Mouse (Mus musculus) intestine, embryonic 14.5 days (tissue): Measurements from ENCODE around the gene Clip4. TPM values are rescaled to one million over a fixed set of nuclear protein-coding genes. Genes with fewer than 3 reads are reported as not detected.

ENCODE experiments used
- ATAC-seq: fragments of 200-750 bp; cut with Nextera tagmentation; replicated peaks from 2 replicates; pipeline ENCODE4 v1.8.0; 2017; ENCODE audit warnings: low read depth, moderate number of reproducible peaks, moderate TSS enrichment, moderate library complexity; ENCODE audit not compliant: low FRiP score, low TSS enrichment
- DNase-seq: peaks from one replicate; pipeline ENCODE4 v3.0.0-alpha.2; 2018; ENCODE audit warnings: low spot score
- H3K27ac ChIP-seq: fragments of 300-500 bp; sonication (generic); 2 replicates; pipeline ENCODE4 v1.5.1; 2014; ENCODE audit warnings: low read depth, mild to moderate bottlenecking, control low read depth
- H3K27me3 ChIP-seq: fragments of 300-500 bp; sonication (generic); replicated peaks from 2 replicates; pipeline ENCODE4 v1.6.1; 2014; ENCODE audit warnings: low read length, control low read depth; ENCODE audit not compliant: control insufficient read depth, insufficient read depth
- H3K36me3 ChIP-seq: fragments of 300-500 bp; sonication (generic); 2 replicates; pipeline ENCODE4 v1.6.1; 2014; ENCODE audit warnings: low read length, control low read depth; ENCODE audit not compliant: control insufficient read depth, insufficient read depth
- H3K4me1 ChIP-seq: fragments of 300-500 bp; sonication (generic); replicated peaks from 2 replicates; pipeline ENCODE4 v1.6.1; 2014; ENCODE audit warnings: low read length, control low read depth, mixed read lengths; ENCODE audit not compliant: control insufficient read depth, insufficient read depth
- H3K4me2 ChIP-seq: fragments of 300-500 bp; sonication (generic); 2 replicates; pipeline ENCODE4 v1.6.1; 2014; ENCODE audit warnings: low read length
- H3K4me3 ChIP-seq: fragments of 300-500 bp; sonication (generic); 2 replicates; pipeline ENCODE4 v1.5.1; 2014; ENCODE audit warnings: low read depth, low read length, control low read depth, mixed read lengths
- H3K9ac ChIP-seq: fragments of 300-500 bp; sonication (generic); 2 replicates; pipeline ENCODE4 v1.6.1; 2014; ENCODE audit warnings: mild to moderate bottlenecking, low read length
- H3K9me3 ChIP-seq: fragments of 300-500 bp; sonication (generic); 2 replicates; pipeline ENCODE4 v1.6.1; 2016; ENCODE audit warnings: low read length, control low read depth; ENCODE audit not compliant: control insufficient read depth
- WGBS: fragments of 180-500 bp; shearing (Covaris S2); extraction: QIAGEN DNeasy Blood & Tissue Kit; methylation state at CpG from one replicate; pipeline ENCODE4 v1.1.7; 2014; 5-methylcytosine and 5-hydroxymethylcytosine counted together
- polyA plus RNA-seq: library from polyadenylated mRNA; unstranded; fragments of >200 nt; fragmentation: Nextera tagmentation; extraction: Ambion mirVana; gene quantifications from 2 replicates; pipeline ENCODE4 v1.2.1, GENCODE M21; 2014

The Clip4 gene
- polyA plus RNA-seq, 1 experiment from 2014 or later: 5.1 TPM

DNA sequence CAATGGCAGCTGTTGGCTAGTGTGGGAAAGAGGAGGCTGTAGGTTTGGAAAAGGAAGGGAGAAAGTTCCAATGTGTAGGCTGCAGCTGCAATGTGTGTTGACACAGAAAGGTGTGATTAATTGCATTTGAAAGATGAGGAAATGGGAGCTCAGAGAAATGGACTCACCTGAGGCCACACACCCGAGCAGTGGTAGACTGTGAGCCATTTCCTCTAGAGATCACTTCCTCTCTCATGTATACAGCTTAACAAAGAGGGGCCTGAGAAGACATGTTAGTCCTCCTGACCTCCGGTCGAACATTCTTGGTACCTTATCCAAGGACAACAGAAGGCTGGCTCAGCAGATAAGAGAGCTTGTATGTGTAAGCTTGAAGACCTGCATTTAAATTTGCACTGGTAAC, 144.9 kb downstream of the Clip4 start:
- Histone ChIP-seq H3K4me2 (no peak overlapping the region), H3K36me3 (no peaks in the 10 kb centered on the region), H3K9ac (no peak overlapping the region), H3K4me1 (no peaks in the 10 kb centered on the region), H3K27ac (no peak overlapping the region), H3K4me3 (no peak overlapping the region), H3K27me3 (no peaks in the 10 kb centered on the region), H3K9me3 (no peaks in the 10 kb centered on the region)
- DNase-seq: no peak
- ATAC-seq: no peak
- WGBS: 54% methylated on average over 3 of the region's 3 CpGs

Other genes starting within 250 kb of the Clip4 start
- 38.0 and 44.0 TPM in 2 replicates for gene Ndc80, start 241.6 kb upstream of the Clip4 start, polyA plus RNA-seq
- gene Spdya, start 216.4 kb upstream of the Clip4 start, polyA plus RNA-seq: 0.73 and 0.99 TPM in 2 replicates
- gene Wdr43, start 152.6 kb upstream of the Clip4 start, polyA plus RNA-seq: 104 and 110 TPM in 2 replicates
- 0.24 and 0.38 TPM in 2 replicates for gene Togaram2, start 95.2 kb upstream of the Clip4 start, polyA plus RNA-seq
- gene Pcare, start 15.6 kb upstream of the Clip4 start, polyA plus RNA-seq: not detected in 2 replicates